Mouse (Mus musculus): ENCODE data around the gene Trap1. TPM values are rescaled to one million over a fixed set of nuclear protein-coding genes. Genes with fewer than 3 reads are reported as not detected.
"Not testable (repeated sequence)": the region's sequence is repeated elsewhere in the genome, so short reads cannot be mapped to it uniquely, and the experiment has no call there.

The Trap1 gene
- total RNA-seq, 2 experiments from 2014 or later = 156 to 159 TPM

DNA sequence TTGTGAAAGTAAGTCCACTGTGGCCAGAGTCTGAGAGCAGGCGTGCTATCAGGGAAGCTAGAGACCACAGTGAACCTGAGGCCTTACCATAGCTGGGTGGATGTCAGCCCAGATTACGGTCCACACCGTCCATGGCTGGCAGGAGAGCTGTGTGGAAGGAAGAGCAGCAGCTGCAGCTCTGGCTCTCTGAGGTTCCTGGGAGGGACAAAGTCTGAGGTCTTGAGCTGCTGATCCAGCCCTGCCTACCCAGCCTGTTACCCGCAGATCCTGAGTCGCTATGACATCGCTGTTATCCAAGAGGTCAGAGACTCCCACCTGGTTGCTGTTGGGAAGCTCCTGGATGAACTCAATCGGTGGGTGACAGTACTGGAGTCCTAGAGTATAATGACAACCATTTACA, 39.9 kb downstream of the Trap1 start:
- DNase-seq (ENCODE audit: low spot score in 2 of 2) = no peak

- DNase-seq (ENCODE audit: low spot score in 2 of 2) = no peak
Measured at GRCm38 (mm10) chr16:4036807-4037206, 40.8 kb downstream of the Trap1 start, which contains the start of gene Dnase1. TSS of gene Dnase1 (plus strand) at chr16:4036942.

GRCm38 (mm10) chr16:4035575-4035974, 42.1 kb downstream of the Trap1 start:
- no peak for DNase-seq (ENCODE audit: low spot score in 2 of 2)

- DNase-seq (ENCODE audit: low spot score in 2 of 2) = no peak
Measured at GRCm38 (mm10) chr16:4034476-4034875, 43.2 kb downstream of the Trap1 start.

- DNase-seq (ENCODE audit: low spot score in 2 of 2) = no peak
Measured at GRCm38 (mm10) chr16:4033971-4034370, 43.7 kb downstream of the Trap1 start.

DNA sequence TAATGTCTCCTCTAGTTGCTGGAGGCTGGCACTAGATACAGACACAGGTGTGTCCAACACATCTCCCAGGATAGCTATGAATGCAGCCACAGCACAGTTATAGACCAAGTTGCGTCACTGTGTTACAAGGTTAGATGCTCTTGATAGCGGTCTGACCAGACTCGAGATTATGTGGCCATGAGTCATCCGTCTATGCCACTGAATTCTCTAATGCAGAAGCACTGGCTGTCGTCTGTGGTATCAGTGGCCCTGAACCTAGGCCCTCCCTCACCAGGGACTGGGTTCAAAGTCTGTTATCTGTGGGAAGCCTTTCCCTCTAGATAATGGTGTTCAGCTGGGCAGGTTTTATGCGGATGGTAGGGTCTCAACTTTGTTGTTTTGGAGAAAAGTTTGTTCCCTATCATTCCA, 45.3 kb downstream of the Trap1 start:
- no peak for DNase-seq (ENCODE audit: low spot score in 2 of 2)

GRCm38 (mm10) chr16:4031441-4032274, 46.0 kb downstream of the Trap1 start:
- DNase-seq (ENCODE audit: low spot score in 2 of 2) = no peak

- DNase-seq (ENCODE audit: low spot score in 2 of 2) = no peak
Measured at GRCm38 (mm10) chr16:4030501-4030900, 47.1 kb downstream of the Trap1 start.

- DNase-seq (ENCODE audit: low spot score in 2 of 2) = no peak
Measured at GRCm38 (mm10) chr16:4029371-4029841, 48.2 kb downstream of the Trap1 start.

DNA sequence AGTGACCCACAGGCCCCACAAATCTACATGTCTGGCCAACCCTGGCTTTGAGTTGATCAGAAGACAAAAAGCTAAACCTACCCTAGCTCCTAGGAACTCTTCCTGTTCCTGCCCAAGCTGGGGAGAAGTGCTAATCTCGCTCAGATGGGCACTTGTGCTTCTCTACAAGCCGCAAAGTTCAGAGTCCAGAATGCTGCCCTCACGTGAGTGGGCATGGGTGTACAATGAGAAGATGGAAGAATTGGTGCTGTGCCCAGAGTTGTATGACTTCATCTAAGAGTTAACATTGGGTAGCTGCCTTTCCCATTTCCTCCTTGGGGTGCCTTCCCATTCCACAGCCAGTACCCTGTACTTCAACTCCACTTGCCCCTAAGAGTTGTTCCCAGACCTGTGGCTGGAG, 50.4 kb downstream of the Trap1 start:
- DNase-seq (ENCODE audit: low spot score in 2 of 2) = no peak

DNA sequence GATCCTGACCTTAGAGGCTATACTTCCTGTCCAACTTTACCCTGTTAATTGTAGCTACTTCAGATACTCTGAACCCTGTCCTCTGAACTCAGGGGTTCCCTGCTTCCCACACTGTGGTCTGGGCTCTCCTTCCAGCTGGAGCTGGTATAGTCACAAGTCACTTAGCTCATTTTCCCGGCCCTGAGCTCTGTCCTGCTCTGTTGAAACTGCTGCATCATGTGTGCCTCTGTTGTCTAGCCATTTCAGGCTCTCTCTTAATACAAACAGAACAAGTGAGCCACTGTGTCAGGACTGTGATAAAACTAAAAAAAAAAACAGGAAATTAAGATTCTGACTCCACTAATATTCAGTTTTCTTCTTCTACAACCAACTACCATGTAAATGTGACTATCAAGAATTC, 51.0 kb downstream of the Trap1 start:
- no peak for DNase-seq (ENCODE audit: low spot score in 2 of 2)

GRCm38 (mm10) chr16:4022719-4023118, 54.9 kb downstream of the Trap1 start:
- no peak for DNase-seq (ENCODE audit: low spot score in 2 of 2)

- DNase-seq (ENCODE audit: low spot score in 2 of 2) = no peak
Measured at GRCm38 (mm10) chr16:4021241-4021640, 56.4 kb downstream of the Trap1 start.

DNA sequence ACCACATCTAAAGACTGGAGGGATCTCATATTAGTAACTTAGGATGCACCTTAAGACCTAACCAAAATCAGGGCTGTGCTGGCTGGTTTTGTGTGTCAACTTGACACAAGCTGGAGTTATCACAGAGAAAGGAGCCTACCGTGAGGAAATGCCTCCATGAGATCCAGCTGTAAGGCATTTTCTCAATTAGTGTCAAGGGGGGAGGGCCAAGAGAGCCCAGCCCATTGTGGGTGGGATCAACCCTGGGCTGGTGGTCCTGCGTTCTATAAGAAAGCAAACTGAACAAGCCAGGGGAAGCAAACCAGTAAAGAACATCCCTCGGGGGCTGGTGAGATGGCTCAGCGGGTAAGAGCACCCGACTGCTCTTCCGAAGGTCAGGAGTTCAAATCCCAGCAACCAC, 60.2 kb downstream of the Trap1 start:
- not testable (repeated sequence) for DNase-seq (ENCODE audit: low spot score in 2 of 2)

DNA sequence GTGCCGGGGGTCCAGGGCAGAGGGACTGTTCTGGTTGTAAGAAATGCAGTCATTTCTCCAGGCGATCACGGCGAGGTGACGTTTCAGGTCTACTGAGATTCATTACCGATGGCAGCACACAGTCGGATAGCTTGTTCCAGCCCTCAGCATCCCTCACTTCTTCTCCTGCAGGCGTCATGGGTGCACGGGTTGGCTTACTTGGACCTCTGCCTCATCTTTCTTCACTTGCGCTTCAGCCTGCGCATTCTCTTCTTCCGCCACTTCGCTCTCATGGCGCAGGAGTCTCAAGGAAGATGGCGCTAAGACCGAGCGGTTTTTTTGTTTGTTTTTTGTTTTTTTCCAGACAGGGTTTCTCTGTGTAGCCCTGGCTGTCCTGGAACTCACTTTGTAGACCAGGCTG, 60.8 kb downstream of the Trap1 start:
- DNase-seq (ENCODE audit: low spot score in 2 of 2) = not testable (repeated sequence)

- DNase-seq (ENCODE audit: low spot score in 2 of 2) = no peak
Measured at GRCm38 (mm10) chr16:4014040-4014668, 63.5 kb downstream of the Trap1 start.

DNA sequence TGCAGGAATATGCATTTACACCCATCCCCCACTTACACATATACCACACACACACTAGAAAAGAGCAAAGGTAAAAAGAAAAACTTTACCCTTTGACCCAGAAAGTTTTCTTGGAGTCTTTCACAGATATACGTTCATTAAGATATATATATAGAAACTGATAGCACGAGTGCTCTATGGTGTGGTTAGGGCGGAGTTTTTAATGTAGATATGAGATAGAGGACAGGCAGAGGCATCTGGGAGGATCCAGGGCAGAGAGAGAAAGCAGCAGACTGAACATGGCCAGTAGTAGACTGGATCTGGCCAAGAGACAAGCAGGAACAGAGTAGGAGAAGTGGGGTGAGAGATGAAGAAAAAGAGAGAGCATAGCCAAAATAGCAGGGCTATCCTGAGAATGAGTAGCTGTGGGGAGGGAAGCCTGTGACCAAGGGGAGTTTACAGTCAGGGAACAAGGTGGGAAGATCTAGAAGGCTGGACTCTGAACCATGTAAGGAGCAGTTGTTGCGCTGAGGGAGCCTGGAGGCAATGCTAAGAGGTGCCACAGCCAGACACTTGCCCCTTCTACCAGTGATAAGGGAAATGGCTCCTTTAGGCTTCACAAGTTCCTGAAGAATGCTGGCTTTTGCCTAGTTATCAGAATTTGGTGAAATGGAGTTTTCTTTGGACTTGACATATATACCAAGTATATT, 64.6 kb downstream of the Trap1 start:
- no peak for DNase-seq (ENCODE audit: low spot score in 2 of 2)

DNA sequence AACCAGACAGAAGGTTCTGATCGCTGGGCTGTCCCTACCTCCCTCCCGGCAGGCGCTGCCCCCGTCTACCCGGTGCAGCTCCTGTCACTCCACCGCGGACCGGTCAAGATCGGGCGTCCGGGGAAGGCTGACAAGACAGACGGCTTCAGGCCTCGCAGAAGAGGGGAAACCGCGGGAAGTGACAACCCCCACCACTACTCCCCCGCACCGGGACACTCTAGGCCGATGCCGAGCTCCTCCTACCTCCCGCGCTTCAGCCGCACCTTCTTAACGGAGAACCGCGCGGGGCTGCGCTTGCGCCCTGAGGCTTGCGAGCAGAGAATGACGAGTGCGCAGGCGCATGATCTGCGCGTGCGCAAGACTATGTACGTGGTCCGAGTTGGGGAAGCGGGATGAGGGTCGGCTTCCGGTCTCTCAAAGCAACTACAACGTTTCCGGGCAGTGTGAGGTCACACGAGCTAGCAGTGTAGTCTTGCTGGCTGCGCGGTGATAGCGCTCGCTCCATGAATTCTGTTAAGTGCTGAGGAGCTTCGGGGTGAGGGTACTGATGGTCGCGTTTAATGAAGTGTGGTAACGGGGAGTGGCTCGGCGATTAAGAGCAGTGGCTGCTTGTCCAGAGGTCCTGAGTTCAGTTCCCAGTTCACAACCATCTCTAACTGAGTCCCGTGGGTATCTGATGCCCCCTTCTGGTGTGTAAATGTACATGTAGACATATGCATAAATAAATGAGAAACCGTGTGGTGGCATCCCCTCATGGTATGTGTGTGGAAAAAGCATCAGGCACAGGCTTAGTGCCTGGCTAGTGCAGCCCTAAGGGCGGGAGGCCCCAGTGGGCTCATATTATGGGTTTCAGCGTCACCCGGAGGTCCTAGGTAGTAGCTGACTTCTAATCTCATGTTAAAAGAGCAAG, 73.9 kb downstream of the Trap1 start, which contains the start of gene Slx4:
TSS of gene Slx4 (minus strand) at position 282 of the 910 bp plus-strand sequence.
- DNase-seq (ENCODE audit: low spot score in 2 of 2) = peak; percentile 83 to 91

Data from adrenal gland, postnatal 4 days (tissue).